Mouse (Mus musculus): Measurements from ENCODE around the gene Olfr539. TPM values are rescaled to one million over a fixed set of nuclear protein-coding genes. Genes with fewer than 3 reads are reported as not detected.
"Not testable (repeated sequence)": the region's sequence is repeated elsewhere in the genome, so short reads cannot be mapped to it uniquely, and the experiment has no call there.

Olfr539 gene
- total RNA-seq (2021) (not detected), polyA plus RNA-seq (2012; rRNA removed) (not detected in 2 replicates)
- long read RNA-seq = 0 reads

- Histone ChIP-seq H3K79me2 (replicated peaks; ENCODE audit: control insufficient read depth, insufficient read depth, low read length) (no peaks in the 10 kb centered on the region), H3K9ac (ENCODE audit: low read depth, low read length) (no peak within 1 kb of the TSS), H3K4me1 (ENCODE audit: control insufficient read depth, insufficient read depth, low read length) (no peaks in the 10 kb centered on the region), H3K36me3 (ENCODE audit: control insufficient read depth, insufficient read depth, low read length) (no peaks in the 10 kb centered on the region), H3K4me3 (no peak within 1 kb of the TSS), H3K27me3 (ENCODE audit: control insufficient read depth, insufficient read depth, low read length) (no peaks in the 10 kb centered on the region), H3K27ac (no peak within 1 kb of the TSS)
- TF ChIP-seq CTCF (IDR thresholded peaks at IDR 0.05) = no peak
- no peak for TF ChIP-seq EP300 (IDR thresholded peaks at IDR 0.05; ENCODE audit: insufficient read depth, low read depth, low read length)
- no peak for TF ChIP-seq POLR2A (IDR thresholded peaks at IDR 0.05; ENCODE audit: insufficient read depth, low read depth, low read length)
- DNase-seq = no peak
- intact Hi-C loops (cut with DNase I) = no loop called here
- 53% methylated on average over 4 of the region's 4 CpGs for WGBS
Measured at GRCm38 (mm10) chr7:140659630-140660029, at the start of gene Olfr539. Gene Olfr539, plus strand, starts transcription at chr7:140659930.

GRCm38 (mm10) chr7:140628670-140629069 lies 31.1 kb upstream of the Olfr539 start, which contains the start of gene Olfr61:
Gene Olfr61, plus strand, starts transcription at chr7:140628970.
- H3K36me3 ChIP-seq (ENCODE audit: control insufficient read depth, insufficient read depth, low read length); intact Hi-C loops (cut with DNase I); H3K4me3 ChIP-seq; H3K27me3 ChIP-seq (ENCODE audit: control insufficient read depth, insufficient read depth, low read length); H3K79me2 ChIP-seq (replicated peaks; ENCODE audit: control insufficient read depth, insufficient read depth, low read length); DNase-seq; H3K4me1 ChIP-seq (ENCODE audit: control insufficient read depth, insufficient read depth, low read length); H3K9ac ChIP-seq (ENCODE audit: low read depth, low read length); H3K27ac ChIP-seq: not testable (repeated sequence)
- WGBS = 70% methylated on average over 3 of the region's 3 CpGs

- no peaks in the 10 kb centered on the region for H3K4me1 ChIP-seq (ENCODE audit: control insufficient read depth, insufficient read depth, low read length)
- H3K9ac ChIP-seq (ENCODE audit: low read depth, low read length) = no peak overlapping the region
- TF ChIP-seq EP300 (IDR thresholded peaks at IDR 0.05; ENCODE audit: insufficient read depth, low read depth, low read length) (no peak), POLR2A (IDR thresholded peaks at IDR 0.05; ENCODE audit: insufficient read depth, low read depth, low read length) (no peak), CTCF (IDR thresholded peaks at IDR 0.05) (no peak)
- 58% methylated on average over 1 of the region's 1 CpGs for WGBS
- intact Hi-C loops (cut with DNase I) = no loop called here
- no peak overlapping the region for H3K27ac ChIP-seq
- DNase-seq = no peak
- no peak overlapping the region for H3K4me3 ChIP-seq
- no peaks in the 10 kb centered on the region for H3K27me3 ChIP-seq (ENCODE audit: control insufficient read depth, insufficient read depth, low read length)
- no peaks in the 10 kb centered on the region for H3K36me3 ChIP-seq (ENCODE audit: control insufficient read depth, insufficient read depth, low read length)
- H3K79me2 ChIP-seq (replicated peaks; ENCODE audit: control insufficient read depth, insufficient read depth, low read length) = no peaks in the 10 kb centered on the region
Measured at GRCm38 (mm10) chr7:140630559-140630958, 29.2 kb upstream of the Olfr539 start.

GRCm38 (mm10) chr7:140646152-140646551 lies 13.6 kb upstream of the Olfr539 start, which contains the start of gene Olfr53:
Gene Olfr53, plus strand, starts transcription at chr7:140646452.
- Histone ChIP-seq H3K9ac (ENCODE audit: low read depth, low read length) (no peak within 1 kb of the TSS), H3K27me3 (ENCODE audit: control insufficient read depth, insufficient read depth, low read length) (no peaks in the 10 kb centered on the region), H3K79me2 (replicated peaks; ENCODE audit: control insufficient read depth, insufficient read depth, low read length) (no peaks in the 10 kb centered on the region), H3K4me3 (no peak within 1 kb of the TSS), H3K4me1 (ENCODE audit: control insufficient read depth, insufficient read depth, low read length) (no peaks in the 10 kb centered on the region), H3K27ac (no peak within 1 kb of the TSS), H3K36me3 (ENCODE audit: control insufficient read depth, insufficient read depth, low read length) (no peaks in the 10 kb centered on the region)
- WGBS = 72% methylated on average over 1 of the region's 1 CpGs
- DNase-seq = no peak
- intact Hi-C loops (cut with DNase I) = no loop called here
- TF ChIP-seq POLR2A (IDR thresholded peaks at IDR 0.05; ENCODE audit: insufficient read depth, low read depth, low read length) (no peak), CTCF (IDR thresholded peaks at IDR 0.05) (no peak), EP300 (IDR thresholded peaks at IDR 0.05; ENCODE audit: insufficient read depth, low read depth, low read length) (no peak)

GRCm38 (mm10) chr7:140670693-140671092 lies 11.0 kb downstream of the Olfr539 start:
- H3K4me3 ChIP-seq; H3K36me3 ChIP-seq (ENCODE audit: control insufficient read depth, insufficient read depth, low read length); H3K9ac ChIP-seq (ENCODE audit: low read depth, low read length); H3K27me3 ChIP-seq (ENCODE audit: control insufficient read depth, insufficient read depth, low read length); H3K79me2 ChIP-seq (replicated peaks; ENCODE audit: control insufficient read depth, insufficient read depth, low read length); H3K4me1 ChIP-seq (ENCODE audit: control insufficient read depth, insufficient read depth, low read length); intact Hi-C loops (cut with DNase I); DNase-seq; H3K27ac ChIP-seq: not testable (repeated sequence)
- 66% methylated on average over 3 of the region's 3 CpGs for WGBS

GRCm38 (mm10) chr7:140675863-140676262 lies 16.1 kb downstream of the Olfr539 start:
- intact Hi-C loops (cut with DNase I) = no loop called here
- no peak for TF ChIP-seq EP300 (IDR thresholded peaks at IDR 0.05; ENCODE audit: insufficient read depth, low read depth, low read length)
- no peak for TF ChIP-seq CTCF (IDR thresholded peaks at IDR 0.05)
- TF ChIP-seq POLR2A (IDR thresholded peaks at IDR 0.05; ENCODE audit: insufficient read depth, low read depth, low read length) = no peak
- H3K27ac ChIP-seq = no peak overlapping the region
- H3K4me1 ChIP-seq (ENCODE audit: control insufficient read depth, insufficient read depth, low read length) = no peaks in the 10 kb centered on the region
- H3K79me2 ChIP-seq (replicated peaks; ENCODE audit: control insufficient read depth, insufficient read depth, low read length) = no peaks in the 10 kb centered on the region
- no peak for DNase-seq
- no peaks in the 10 kb centered on the region for H3K27me3 ChIP-seq (ENCODE audit: control insufficient read depth, insufficient read depth, low read length)
- no peak overlapping the region for H3K4me3 ChIP-seq
- no peak overlapping the region for H3K9ac ChIP-seq (ENCODE audit: low read depth, low read length)
- no peaks in the 10 kb centered on the region for H3K36me3 ChIP-seq (ENCODE audit: control insufficient read depth, insufficient read depth, low read length)
- 2% methylated on average over 4 of the region's 6 CpGs for WGBS

- H3K4me3 ChIP-seq; H3K79me2 ChIP-seq (replicated peaks; ENCODE audit: control insufficient read depth, insufficient read depth, low read length); H3K9ac ChIP-seq (ENCODE audit: low read depth, low read length); H3K4me1 ChIP-seq (ENCODE audit: control insufficient read depth, insufficient read depth, low read length); H3K27me3 ChIP-seq (ENCODE audit: control insufficient read depth, insufficient read depth, low read length); intact Hi-C loops (cut with DNase I); H3K36me3 ChIP-seq (ENCODE audit: control insufficient read depth, insufficient read depth, low read length); DNase-seq; H3K27ac ChIP-seq: not testable (repeated sequence)
- 53% methylated on average over 4 of the region's 4 CpGs for whole genome bisulfite sequencing
Measured at GRCm38 (mm10) chr7:140679591-140679990, 19.9 kb downstream of the Olfr539 start.

Measured in heart, adult 2 months (tissue).